Mouse (Mus musculus) CH12.LX (cell line): ENCODE measurements around the gene Ptgis.
"Not testable (repeated sequence)": the region's sequence is repeated elsewhere in the genome, so short reads cannot be mapped to it uniquely, and the experiment has no call there.

Experiments used
- POLR2A ChIP-seq: IDR thresholded peaks from 2 replicates; pipeline ENCODE4 v1.6.1; 2011; ENCODE audit warnings: low read depth, mild to moderate bottlenecking, improper control_type of control experiment, low read length
- RAD21 ChIP-seq: IDR thresholded peaks from 2 replicates; pipeline ENCODE4 v1.6.1; 2011; ENCODE audit warnings: low read depth, mild to moderate bottlenecking, low read length, improper control_type of control experiment, moderate library complexity
- USF2 ChIP-seq: conservative IDR thresholded peaks from 2 replicates; pipeline ENCODE4 v1.6.1; 2011; ENCODE audit warnings: low read depth, low read length, improper control_type of control experiment

GRCm38 (mm10) chr2:167204686-167205085, 35.7 kb downstream of the Ptgis start:
- not testable (repeated sequence) for TF ChIP-seq POLR2A, USF2, RAD21
